Mouse (Mus musculus): Measurements from ENCODE around the gene Trip11. TPM values are rescaled to one million over a fixed set of nuclear protein-coding genes. Genes with fewer than 3 reads are reported as not detected.

Gene Trip11
- total and polyA plus RNA-seq, 3 experiments: 4.7 to 40.0 (median 36.6) TPM

DNA sequence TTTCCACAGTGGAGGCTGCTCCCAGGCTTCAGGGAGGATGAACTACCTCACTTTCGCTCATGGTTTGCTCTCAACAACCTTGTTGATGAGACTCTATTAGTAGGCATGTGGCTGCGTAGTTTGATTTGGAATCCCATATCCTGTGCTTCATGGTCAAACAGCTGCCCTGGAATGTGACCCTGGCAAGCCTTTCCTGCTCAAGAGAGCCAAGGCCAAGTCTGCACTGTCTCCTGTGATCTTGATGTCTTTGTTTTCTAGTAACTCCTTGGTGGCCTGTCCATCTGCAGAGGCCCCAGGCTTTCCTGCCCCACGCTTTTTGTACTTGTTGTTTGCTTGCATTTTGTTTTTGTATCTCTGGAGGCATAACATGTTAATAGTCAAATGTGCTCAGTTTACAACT, 118.6 kb downstream of the Trip11 start:
- TF ChIP-seq POLR2A (IDR thresholded peaks at IDR 0.05; ENCODE audit: insufficient read depth, low read depth, low read length) (no peak), CTCF (IDR thresholded peaks at IDR 0.05) (no peak), EP300 (IDR thresholded peaks at IDR 0.05; ENCODE audit: insufficient read depth, low read depth, low read length) (no peak)
- intact Hi-C loops (cut with DNase I): no loop called here

DNA sequence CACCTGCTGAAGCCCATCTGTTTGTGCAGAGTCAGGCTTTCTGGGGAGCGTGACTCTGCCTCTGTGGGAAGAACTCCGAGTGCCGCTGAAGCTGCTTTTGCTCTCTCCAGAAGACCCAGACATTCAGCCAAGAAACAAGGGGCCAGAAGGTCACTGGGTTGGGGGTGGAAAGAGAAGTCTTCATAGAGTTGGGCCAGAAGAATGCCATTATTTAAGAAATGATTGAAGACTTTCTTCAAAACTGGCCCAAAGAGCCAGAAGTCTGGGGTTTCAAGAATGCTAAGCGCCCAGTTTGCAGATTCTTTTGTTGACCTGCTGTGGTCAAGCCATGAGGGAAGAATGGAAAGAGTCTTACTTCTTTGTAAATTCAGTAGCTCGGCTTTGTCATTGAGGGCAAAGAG, 119.8 kb downstream of the Trip11 start:
- no peak overlapping the region for H3K27ac ChIP-seq
- 86% methylated on average over 5 of the region's 5 CpGs for WGBS
- intact Hi-C loops (cut with DNase I): no loop called here

More for the DNA sequence above, 118.6 kb downstream of the Trip11 start:
- DNase-seq: peak in 1 of 2 experiments; percentile 44
- H3K27ac ChIP-seq: no peak overlapping the region
- no peaks in the 10 kb centered on the region for H3K27me3 ChIP-seq (ENCODE audit: control insufficient read depth, insufficient read depth, low read length)
- H3K9ac ChIP-seq (ENCODE audit: low read depth, low read length): no peak overlapping the region
- no peaks in the 10 kb centered on the region for H3K79me2 ChIP-seq (replicated peaks; ENCODE audit: control insufficient read depth, insufficient read depth, low read length)
- no peak overlapping the region for H3K4me3 ChIP-seq
- H3K36me3 ChIP-seq (ENCODE audit: control insufficient read depth, insufficient read depth, low read length): no peaks in the 10 kb centered on the region
- 47% methylated on average over 3 of the region's 3 CpGs for WGBS
- peaks cover 2% of the 10 kb centered on the region for H3K4me1 ChIP-seq (ENCODE audit: control insufficient read depth, insufficient read depth, low read length)

DNA sequence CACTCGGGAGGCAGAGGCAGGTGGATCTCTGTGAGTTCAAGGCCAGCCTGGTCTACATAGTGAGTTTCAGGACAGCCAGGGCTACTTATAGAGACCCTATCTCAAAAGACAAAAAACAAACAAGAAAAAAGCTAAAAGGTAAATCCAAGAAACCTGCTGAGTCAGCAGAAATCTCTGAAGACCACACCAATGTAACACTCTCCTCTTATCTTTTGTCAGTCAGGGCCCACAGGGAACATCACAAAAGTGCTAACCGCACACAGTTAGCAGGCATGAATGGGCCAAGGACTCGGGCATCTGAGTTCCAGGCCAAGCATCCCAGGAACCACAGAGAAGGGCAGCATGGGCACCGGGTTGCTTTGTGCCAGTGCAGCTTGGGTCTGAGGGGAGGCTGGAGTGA, 120.4 kb downstream of the Trip11 start:
- no peaks in the 10 kb centered on the region for H3K27me3 ChIP-seq (ENCODE audit: control insufficient read depth, insufficient read depth, low read length)
- peaks cover 2% of the 10 kb centered on the region for H3K4me1 ChIP-seq (ENCODE audit: control insufficient read depth, insufficient read depth, low read length)
- H3K9ac ChIP-seq (ENCODE audit: low read depth, low read length): no peak overlapping the region
- H3K79me2 ChIP-seq (replicated peaks; ENCODE audit: control insufficient read depth, insufficient read depth, low read length): no peaks in the 10 kb centered on the region
- 90% methylated on average over 4 of the region's 4 CpGs for WGBS
- H3K36me3 ChIP-seq (ENCODE audit: control insufficient read depth, insufficient read depth, low read length): no peaks in the 10 kb centered on the region
- no peak overlapping the region for H3K4me3 ChIP-seq
- intact Hi-C loops (cut with DNase I): no loop called here
- no peak for TF ChIP-seq CTCF (IDR thresholded peaks at IDR 0.05)
- no peak for TF ChIP-seq POLR2A (IDR thresholded peaks at IDR 0.05; ENCODE audit: insufficient read depth, low read depth, low read length)
- TF ChIP-seq EP300 (IDR thresholded peaks at IDR 0.05; ENCODE audit: insufficient read depth, low read depth, low read length): no peak
- H3K27ac ChIP-seq: no peak overlapping the region
- DNase-seq: no peak

More for the DNA sequence above, 119.8 kb downstream of the Trip11 start:
- no peaks in the 10 kb centered on the region for H3K27me3 ChIP-seq (ENCODE audit: control insufficient read depth, insufficient read depth, low read length)
- no peak for DNase-seq
- TF ChIP-seq CTCF (IDR thresholded peaks at IDR 0.05): no peak
- TF ChIP-seq EP300 (IDR thresholded peaks at IDR 0.05; ENCODE audit: insufficient read depth, low read depth, low read length): no peak
- no peak for TF ChIP-seq POLR2A (IDR thresholded peaks at IDR 0.05; ENCODE audit: insufficient read depth, low read depth, low read length)
- no peak overlapping the region for H3K4me3 ChIP-seq
- H3K9ac ChIP-seq (ENCODE audit: low read depth, low read length): no peak overlapping the region
- H3K79me2 ChIP-seq (replicated peaks; ENCODE audit: control insufficient read depth, insufficient read depth, low read length): no peaks in the 10 kb centered on the region
- H3K36me3 ChIP-seq (ENCODE audit: control insufficient read depth, insufficient read depth, low read length): no peaks in the 10 kb centered on the region
- H3K4me1 ChIP-seq (ENCODE audit: control insufficient read depth, insufficient read depth, low read length): peaks cover 2% of the 10 kb centered on the region

DNA sequence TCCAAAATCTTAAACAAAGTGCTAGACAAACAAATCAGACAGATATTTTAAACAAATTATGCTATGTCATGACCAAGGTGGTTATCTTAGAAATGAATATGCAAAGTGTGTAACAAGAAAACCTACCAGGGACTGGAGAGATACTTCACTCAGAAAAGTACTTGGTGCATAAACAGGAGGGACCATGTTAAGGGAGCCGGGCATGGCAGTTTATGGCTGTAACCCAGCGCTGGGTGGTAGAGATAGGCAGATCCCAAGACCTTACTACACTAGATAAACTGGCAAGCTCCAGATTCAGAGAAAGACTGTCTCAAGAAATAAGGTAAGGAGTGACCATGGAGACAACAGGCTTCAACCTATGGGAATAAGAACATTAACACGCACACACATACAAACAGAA, 123.3 kb downstream of the Trip11 start:
- TF ChIP-seq POLR2A (IDR thresholded peaks at IDR 0.05; ENCODE audit: insufficient read depth, low read depth, low read length): no peak
- no peak for TF ChIP-seq EP300 (IDR thresholded peaks at IDR 0.05; ENCODE audit: insufficient read depth, low read depth, low read length)
- no peak for TF ChIP-seq CTCF (IDR thresholded peaks at IDR 0.05)
- Histone ChIP-seq H3K4me1 (ENCODE audit: control insufficient read depth, insufficient read depth, low read length) (peaks cover 2% of the 10 kb centered on the region), H3K4me3 (no peak overlapping the region), H3K79me2 (replicated peaks; ENCODE audit: control insufficient read depth, insufficient read depth, low read length) (no peaks in the 10 kb centered on the region), H3K27me3 (ENCODE audit: control insufficient read depth, insufficient read depth, low read length) (no peaks in the 10 kb centered on the region), H3K36me3 (ENCODE audit: control insufficient read depth, insufficient read depth, low read length) (no peaks in the 10 kb centered on the region), H3K27ac (no peak overlapping the region), H3K9ac (ENCODE audit: low read depth, low read length) (no peak overlapping the region)
- 86% methylated on average over 3 of the region's 3 CpGs for WGBS
- no peak for DNase-seq
- intact Hi-C loops (cut with DNase I): loop anchor here (10.0 kb wide), 1 partner anchor 665 kb away; no protein-coding TSS in a partner anchor

DNA sequence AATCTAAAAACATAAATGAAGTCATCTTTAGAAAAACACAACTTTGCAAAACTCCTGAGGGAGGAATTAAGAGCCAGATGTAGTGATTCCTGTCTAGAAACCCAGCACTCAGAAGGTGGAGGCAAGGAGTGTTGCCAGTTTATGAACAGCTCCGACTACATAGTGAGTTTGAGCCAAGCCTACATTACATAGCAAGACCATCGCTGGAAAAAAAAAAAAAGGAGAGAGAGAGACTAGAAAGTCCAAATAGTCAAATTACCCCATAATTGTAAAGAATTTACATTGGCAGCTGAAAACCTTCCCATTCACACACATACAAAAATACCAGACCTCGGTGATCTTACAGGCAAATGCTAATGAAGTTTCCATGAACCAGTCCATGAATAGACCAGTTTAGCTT, 123.8 kb downstream of the Trip11 start:
- WGBS: 68% methylated on average over 3 of the region's 3 CpGs
- intact Hi-C loops (cut with DNase I): loop anchor here (10.0 kb wide), 1 partner anchor 664 kb away; no protein-coding TSS in a partner anchor
- no peak for TF ChIP-seq CTCF (IDR thresholded peaks at IDR 0.05)
- TF ChIP-seq POLR2A (IDR thresholded peaks at IDR 0.05; ENCODE audit: insufficient read depth, low read depth, low read length): no peak

More for the DNA sequence above, 123.8 kb downstream of the Trip11 start:
- no peak for DNase-seq
- no peak overlapping the region for H3K4me3 ChIP-seq
- H3K27me3 ChIP-seq (ENCODE audit: control insufficient read depth, insufficient read depth, low read length): no peaks in the 10 kb centered on the region
- no peak overlapping the region for H3K27ac ChIP-seq
- no peaks in the 10 kb centered on the region; the same call in 1 of the 2 replicates for H3K4me1 ChIP-seq (ENCODE audit: control insufficient read depth, insufficient read depth, low read length)
- no peak overlapping the region for H3K9ac ChIP-seq (ENCODE audit: low read depth, low read length)
- no peaks in the 10 kb centered on the region for H3K79me2 ChIP-seq (replicated peaks; ENCODE audit: control insufficient read depth, insufficient read depth, low read length)
- no peaks in the 10 kb centered on the region for H3K36me3 ChIP-seq (ENCODE audit: control insufficient read depth, insufficient read depth, low read length)

Other genes starting within 250 kb of the Trip11 start
- under 1 TPM; 0.34 to 0.59 TPM for gene Tc2n, start 194.7 kb downstream of the Trip11 start, total RNA-seq (2021)
- 0.06 and 0.12 TPM in 2 replicates for gene Tc2n, start 194.7 kb downstream of the Trip11 start, polyA plus RNA-seq (2012; rRNA removed)
- 10 to 100 TPM; 23.4 to 26.9 TPM for gene Fbln5, start 94.2 kb downstream of the Trip11 start, total RNA-seq (2021)
- gene Fbln5, start 94.2 kb downstream of the Trip11 start, polyA plus RNA-seq (2012; rRNA removed): 40.4 and 60.4 TPM in 2 replicates
- 10 to 100 TPM in 1 of 2 experiments, 1 to 10 TPM in 1; 7.2 to 10.2 TPM for gene Atxn3, start 45.0 kb upstream of the Trip11 start, total RNA-seq (2021)
- 2.6 and 5.9 TPM in 2 replicates for gene Atxn3, start 45.0 kb upstream of the Trip11 start, polyA plus RNA-seq (2012; rRNA removed)
- gene Cpsf2, start 62.7 kb upstream of the Trip11 start, total RNA-seq (2021): 10 to 100 TPM; 12.3 to 13.3 TPM
- 3.7 and 7.0 TPM in 2 replicates for gene Cpsf2, start 62.7 kb upstream of the Trip11 start, polyA plus RNA-seq (2012; rRNA removed)
- gene Slc24a4, start 215.5 kb upstream of the Trip11 start, total RNA-seq (2021): 1 to 10 TPM in 1 of 2 experiments, under 1 TPM in 1; 0.50 to 1.3 TPM
- gene Slc24a4, start 215.5 kb upstream of the Trip11 start, polyA plus RNA-seq (2012; rRNA removed): 0.98 and 1.3 TPM in 2 replicates

Data from heart, adult 2 months (tissue).